Mouse (Mus musculus) ovary, postnatal 36 days (tissue): ENCODE measurements around the gene Zfhx3.

Experiments
- DNase-seq: peaks from one replicate; pipeline ENCODE4 v3.0.0; 2022; ENCODE audit warnings: low spot score, mixed read lengths

Gene Zfhx3

GRCm38 (mm10) chr8:108859983-108860382, 917.5 kb downstream of the Zfhx3 start:
- no peak for DNase-seq

GRCm38 (mm10) chr8:108863440-108863839, 921.0 kb downstream of the Zfhx3 start:
- DNase-seq = no peak

- DNase-seq = no peak
Observed at GRCm38 (mm10) chr8:108866430-108866829, 924.0 kb downstream of the Zfhx3 start.

- DNase-seq = no peak
Observed at GRCm38 (mm10) chr8:108867482-108868258, 925.2 kb downstream of the Zfhx3 start.

- no peak for DNase-seq
Observed at GRCm38 (mm10) chr8:108868259-108869090, 926.0 kb downstream of the Zfhx3 start.

- DNase-seq = no peak
Observed at GRCm38 (mm10) chr8:108869420-108869819, 927.0 kb downstream of the Zfhx3 start.

GRCm38 (mm10) chr8:108869935-108870334, 927.5 kb downstream of the Zfhx3 start:
- no peak for DNase-seq

- DNase-seq = no peak
Observed at GRCm38 (mm10) chr8:108870371-108870770, 927.9 kb downstream of the Zfhx3 start.

- no peak for DNase-seq
Observed at GRCm38 (mm10) chr8:108875722-108876121, 933.3 kb downstream of the Zfhx3 start.

- no peak for DNase-seq
Observed at GRCm38 (mm10) chr8:108880101-108880500, 937.7 kb downstream of the Zfhx3 start.

GRCm38 (mm10) chr8:108881336-108881735, 938.9 kb downstream of the Zfhx3 start:
- no peak for DNase-seq

GRCm38 (mm10) chr8:108882073-108882472, 939.6 kb downstream of the Zfhx3 start:
- DNase-seq = no peak

GRCm38 (mm10) chr8:108883381-108883780, 940.9 kb downstream of the Zfhx3 start:
- no peak for DNase-seq

GRCm38 (mm10) chr8:108884947-108885346, 942.5 kb downstream of the Zfhx3 start:
- no peak for DNase-seq

GRCm38 (mm10) chr8:108885450-108885849, 943.0 kb downstream of the Zfhx3 start:
- no peak for DNase-seq

- no peak for DNase-seq
Observed at GRCm38 (mm10) chr8:108885861-108886260, 943.4 kb downstream of the Zfhx3 start.

GRCm38 (mm10) chr8:108886599-108887255, 944.3 kb downstream of the Zfhx3 start:
- DNase-seq = peak; percentile 82

- no peak for DNase-seq
Observed at GRCm38 (mm10) chr8:108887256-108887615, 944.8 kb downstream of the Zfhx3 start.

- no peak for DNase-seq
Observed at GRCm38 (mm10) chr8:108887890-108888289, 945.4 kb downstream of the Zfhx3 start.

- no peak for DNase-seq
Observed at GRCm38 (mm10) chr8:108888924-108889323, 946.5 kb downstream of the Zfhx3 start.

- no peak for DNase-seq
Observed at GRCm38 (mm10) chr8:108889406-108889805, 947.0 kb downstream of the Zfhx3 start.

GRCm38 (mm10) chr8:108894287-108894686, 951.8 kb downstream of the Zfhx3 start:
- DNase-seq = no peak
